Mouse (Mus musculus) left cerebral cortex, postnatal 10 days (tissue): ENCODE data around the gene Tbc1d2. TPM values are rescaled to one million over a fixed set of nuclear protein-coding genes. Genes with fewer than 3 reads are reported as not detected.

Source experiments
- DNase-seq, 2 experiments: peaks; one replicate each; pipeline ENCODE4 v3.0.0; 2021 to 2022; ENCODE audit warnings: low spot score in 2 of 2, mixed read lengths in 1 of 2; ENCODE audit errors: extremely low spot score in 1 of 2
- intact Hi-C: fragments of 180-260 bp; cut with DNase I; formaldehyde crosslinking; loops from one replicate; pipeline ENCODE4 v1.15.1; 2025
- total RNA-seq, 2 experiments: library from RNA; stranded (reverse); gene quantifications; 2 replicates each; pipeline ENCODE4 v1.2.3; 2021

The Tbc1d2 gene
- total RNA-seq, 2 experiments from 2014 or later: 1.0 to 2.0 TPM

GRCm38 (mm10) chr4:46569671-46570070 is 80.3 kb downstream of the Tbc1d2 start:
- intact Hi-C loops: no loop called here
- peak; percentile 67 for DNase-seq

- no peak for DNase-seq
- intact Hi-C loops: no loop called here
These were observed 81.8 kb downstream of the Tbc1d2 start for GRCm38 (mm10) chr4:46568169-46568568.

DNA sequence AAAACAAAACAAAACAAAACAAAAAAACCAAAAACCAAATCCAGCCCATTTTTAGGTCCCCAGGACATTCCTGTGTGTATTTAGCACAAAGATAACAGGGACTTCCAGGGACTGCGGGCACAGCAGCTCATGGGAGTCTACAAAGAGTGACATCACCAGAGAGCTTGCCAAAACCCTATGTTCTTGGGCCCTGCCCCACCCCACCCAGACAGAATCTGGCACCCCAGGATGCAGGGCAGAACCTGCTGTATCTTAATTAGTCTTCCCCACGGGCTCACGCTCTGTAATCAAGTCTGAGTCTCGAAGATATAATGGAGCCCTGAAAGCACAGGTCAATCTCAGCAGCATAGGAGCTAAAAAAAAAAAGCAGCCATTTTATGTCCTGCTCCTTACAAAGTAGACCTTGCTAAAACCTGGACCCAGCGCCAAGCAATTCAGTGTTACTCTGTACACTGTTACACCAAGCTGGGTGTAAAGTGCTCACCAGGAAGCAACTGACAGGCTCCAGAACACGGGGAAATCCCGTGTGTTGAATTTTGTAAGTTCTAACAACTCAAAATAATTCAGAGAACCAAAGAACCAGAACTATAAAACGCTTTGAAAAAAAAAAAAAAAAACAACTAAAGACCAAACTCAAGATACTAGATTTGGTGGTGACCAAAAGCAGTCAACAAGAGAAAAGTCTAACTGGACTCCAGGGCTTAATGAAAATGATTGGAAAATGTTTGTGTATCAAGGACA is 82.9 kb downstream of the Tbc1d2 start:
- intact Hi-C loops: no loop called here
- no peak for DNase-seq

GRCm38 (mm10) chr4:46565393-46565955 is 84.5 kb downstream of the Tbc1d2 start:
- intact Hi-C loops: no loop called here
- no peak for DNase-seq

DNA sequence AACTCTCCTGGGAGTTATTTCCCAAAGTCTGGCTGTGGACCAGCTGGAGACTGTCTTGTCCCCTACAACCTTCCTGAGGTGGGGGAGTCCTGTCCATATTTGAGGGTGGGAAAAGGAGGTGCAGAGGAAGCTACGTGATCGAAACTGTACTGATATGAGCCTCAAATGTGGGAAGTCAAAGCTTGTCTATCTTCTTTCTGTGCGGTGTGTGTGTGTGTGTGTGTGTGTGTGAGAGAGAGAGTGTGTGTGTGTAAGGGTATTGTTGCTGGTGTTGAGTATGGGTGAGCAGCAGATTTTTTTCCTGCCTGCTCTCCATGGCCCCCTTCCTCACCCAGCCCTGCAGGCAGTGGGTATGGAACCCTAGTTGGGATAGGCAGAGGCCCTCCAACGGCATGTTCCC is 85.8 kb downstream of the Tbc1d2 start:
- no peak for DNase-seq
- intact Hi-C loops: no loop called here

GRCm38 (mm10) chr4:46563847-46564246 is 86.2 kb downstream of the Tbc1d2 start:
- DNase-seq: peak in 1 of 2 experiments; percentile 57
- intact Hi-C loops: no loop called here

DNA sequence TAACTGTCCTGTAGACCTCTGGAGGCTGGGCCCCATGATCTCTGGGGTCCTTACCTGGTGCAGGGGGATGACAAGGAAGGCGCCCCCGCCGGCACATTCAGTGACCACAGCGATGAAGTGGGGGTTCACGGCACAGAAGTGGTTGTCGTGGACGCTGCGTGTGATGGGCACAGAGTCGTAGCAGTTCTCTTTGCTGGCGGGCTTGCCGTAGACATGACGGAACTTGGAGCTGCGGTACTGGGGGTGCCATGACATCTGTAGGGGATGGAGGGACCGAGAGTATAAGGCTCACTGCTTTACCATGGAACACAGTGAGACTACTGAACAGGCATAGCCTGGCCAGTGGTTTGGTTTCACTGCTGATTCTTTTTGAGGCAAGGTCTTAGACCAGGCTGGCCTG is 87.2 kb downstream of the Tbc1d2 start:
- intact Hi-C loops: no loop called here
- no peak for DNase-seq

DNA sequence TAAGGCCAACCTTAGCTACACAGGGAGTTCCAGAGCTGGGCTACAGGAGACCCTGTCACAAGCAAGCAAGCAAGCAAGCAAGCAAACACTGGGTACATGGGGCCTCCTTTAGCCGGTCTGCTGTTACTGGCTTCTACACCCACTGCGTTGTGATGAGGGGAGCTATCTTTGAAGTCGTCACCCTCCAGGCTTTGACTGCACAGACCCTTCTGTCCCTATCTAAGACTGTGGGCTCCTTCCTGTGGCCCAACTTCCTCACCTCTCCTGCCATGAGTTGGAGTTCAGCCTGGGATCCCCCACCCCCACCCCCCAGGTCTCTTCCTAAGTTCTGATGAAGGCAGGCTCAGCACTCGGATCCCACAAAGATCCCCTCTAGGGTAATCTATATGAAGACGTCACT is 88.0 kb downstream of the Tbc1d2 start:
- intact Hi-C loops: no loop called here
- no peak for DNase-seq

DNA sequence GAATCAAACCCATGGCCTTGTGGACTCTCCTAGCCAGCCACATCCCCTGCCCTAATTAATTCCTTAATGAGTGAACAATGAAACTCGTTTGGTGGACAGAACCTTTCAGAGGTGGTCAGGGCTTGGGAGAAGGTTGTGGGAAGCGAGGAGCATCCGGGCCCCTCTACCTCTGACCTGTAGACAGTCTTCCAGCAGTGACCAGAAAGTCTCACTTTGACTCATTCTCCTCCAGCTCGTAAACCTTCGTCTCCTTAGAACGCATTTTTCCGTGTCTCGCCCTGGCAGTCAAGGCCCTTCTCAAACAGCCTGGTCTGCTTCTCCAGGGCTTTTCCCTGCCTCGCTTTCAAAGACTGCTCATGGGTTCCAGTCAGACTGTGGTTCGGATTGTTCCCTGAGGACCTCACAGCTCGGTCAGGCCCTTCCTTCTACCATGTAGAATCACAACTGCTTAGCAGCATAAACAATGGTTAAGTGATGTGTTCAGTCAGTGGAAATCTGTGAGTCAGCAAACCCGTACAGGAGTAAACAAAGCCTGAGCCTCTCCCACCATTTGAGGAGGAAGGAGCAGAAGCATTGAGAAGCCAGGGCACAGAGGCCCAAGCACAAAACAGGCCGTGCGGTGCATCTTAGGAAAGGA is 89.8 kb downstream of the Tbc1d2 start:
- intact Hi-C loops: no loop called here
- DNase-seq: no peak

DNA sequence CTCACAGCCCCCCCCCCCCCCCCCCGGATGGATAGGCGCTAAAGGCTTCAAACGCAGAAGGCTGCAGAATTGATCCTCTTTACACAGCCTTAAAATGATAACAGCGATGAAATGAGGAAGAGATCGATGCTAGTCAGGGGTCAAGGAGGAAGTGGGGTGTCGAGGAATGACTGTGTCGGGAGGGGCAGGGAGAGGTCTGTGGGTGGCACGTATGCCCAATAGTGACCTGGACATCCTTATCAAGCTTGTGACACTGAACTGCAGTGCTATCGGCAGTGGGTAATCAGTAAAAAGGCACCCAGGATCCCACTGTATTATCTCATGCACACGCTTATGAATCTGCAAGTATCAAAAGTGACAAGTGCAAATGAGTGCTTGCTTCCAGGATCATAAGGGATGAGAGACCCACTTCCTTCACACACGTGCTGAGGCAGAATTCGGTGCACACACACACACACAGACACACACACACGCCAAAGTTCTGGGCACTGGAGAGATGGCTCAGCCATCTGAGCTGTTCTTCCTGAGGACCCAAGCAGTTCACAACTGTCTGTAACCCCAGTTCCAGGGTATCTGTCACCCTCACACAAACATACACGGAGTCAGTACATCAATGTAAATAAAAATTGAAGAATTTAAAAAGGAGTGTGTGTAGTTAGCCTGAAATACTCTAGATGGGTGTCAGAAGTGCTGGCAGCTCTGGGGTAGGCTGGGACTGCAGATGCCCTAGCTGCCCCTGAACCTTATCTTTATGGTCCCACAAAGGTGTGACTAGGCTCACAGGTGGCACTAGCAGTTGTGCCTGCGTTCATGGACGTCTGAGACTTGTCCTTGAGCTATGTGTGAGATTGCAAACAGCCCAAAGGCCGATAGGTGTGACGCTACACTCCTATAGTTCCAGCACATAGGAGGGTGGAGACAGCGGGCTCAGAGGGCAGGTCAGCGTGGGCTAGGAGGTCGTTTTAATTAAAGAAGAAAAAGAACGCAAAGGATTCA is 91.0 kb downstream of the Tbc1d2 start:
- no peak for DNase-seq
- intact Hi-C loops: no loop called here

GRCm38 (mm10) chr4:46556933-46557332 is 93.1 kb downstream of the Tbc1d2 start:
- no peak for DNase-seq
- intact Hi-C loops: no loop called here

DNA sequence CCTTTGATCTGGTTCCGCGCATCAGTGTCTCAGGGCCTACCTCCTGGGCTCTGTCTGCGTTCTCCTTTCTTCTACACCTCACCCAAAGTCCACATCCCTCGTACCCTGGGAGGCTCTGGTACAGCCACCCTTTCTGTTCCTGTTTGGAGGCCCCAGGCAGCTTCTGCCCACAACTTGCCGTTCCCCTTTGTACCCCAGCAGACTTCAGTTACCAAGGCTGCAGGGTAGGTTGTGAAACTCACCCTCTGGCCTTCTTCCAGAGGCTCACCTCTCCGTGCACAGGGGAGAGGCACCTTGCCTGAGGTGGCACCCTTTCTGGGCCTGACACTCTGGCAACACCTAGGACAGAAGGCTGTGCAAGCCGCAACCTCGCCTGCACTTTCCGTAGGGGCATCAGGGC is 94.2 kb downstream of the Tbc1d2 start:
- intact Hi-C loops: no loop called here

More for the DNA sequence above, 94.2 kb downstream of the Tbc1d2 start:
- DNase-seq: no peak

Other genes with a start within 250 kb of the Tbc1d2 start
- gene Hemgn, start 236.7 kb downstream of the Tbc1d2 start, total RNA-seq: not detected
- 10 to 100 TPM; 52.0 to 52.7 TPM for gene Anp32b, start 199.3 kb downstream of the Tbc1d2 start, total RNA-seq
- gene Nans, start 161.0 kb downstream of the Tbc1d2 start, total RNA-seq: 10 to 100 TPM; 30.7 to 35.0 TPM
- 1 to 10 TPM; 1.2 to 1.4 TPM for gene Trim14, start 114.1 kb downstream of the Tbc1d2 start, total RNA-seq
- 10 to 100 TPM; 38.7 to 43.3 TPM for gene Coro2a, start 48.0 kb downstream of the Tbc1d2 start, total RNA-seq